Mouse (Mus musculus) limb, embryonic 15.5 days (tissue): ENCODE data around the gene Tmem106b. TPM values are rescaled to one million over a fixed set of nuclear protein-coding genes. Genes with fewer than 3 reads are reported as not detected.

ENCODE experiments used
- ATAC-seq: fragments of 200-750 bp; cut with Nextera tagmentation; 2 replicates; pipeline ENCODE4 v1.8.0; 2017; ENCODE audit warnings: low read depth, moderate TSS enrichment; ENCODE audit not compliant: insufficient number of reproducible peaks, low FRiP score, low TSS enrichment
- H3K27ac ChIP-seq: fragments of 300-500 bp; sonication (generic); 2 replicates; pipeline ENCODE4 v1.5.1; 2015; ENCODE audit warnings: moderate library complexity, mild to moderate bottlenecking, inconsistent platforms
- H3K27me3 ChIP-seq: fragments of 300-500 bp; sonication (generic); 2 replicates; pipeline ENCODE4 v1.6.1; 2015; ENCODE audit warnings: inconsistent platforms
- H3K36me3 ChIP-seq: fragments of 300-500 bp; sonication (generic); 2 replicates; pipeline ENCODE4 v1.6.1; 2015; ENCODE audit warnings: inconsistent platforms
- H3K4me1 ChIP-seq: fragments of 300-500 bp; sonication (generic); 2 replicates; pipeline ENCODE4 v1.6.1; 2015; ENCODE audit warnings: inconsistent platforms
- H3K4me2 ChIP-seq: fragments of 300-500 bp; sonication (generic); 2 replicates; pipeline ENCODE4 v1.6.1; 2015; ENCODE audit warnings: mild to moderate bottlenecking, inconsistent platforms
- H3K4me3 ChIP-seq: fragments of 300-500 bp; sonication (generic); 2 replicates; pipeline ENCODE4 v1.5.1; 2015; ENCODE audit warnings: mild to moderate bottlenecking, inconsistent platforms
- H3K9ac ChIP-seq: fragments of 300-500 bp; sonication (generic); 2 replicates; pipeline ENCODE4 v1.6.1; 2015; ENCODE audit warnings: inconsistent platforms
- H3K9me3 ChIP-seq: fragments of 300-500 bp; sonication (generic); 2 replicates; pipeline ENCODE4 v1.6.1; 2016; ENCODE audit warnings: inconsistent platforms
- WGBS: fragments of 180-500 bp; shearing (Covaris S2); methylation state at CpG from one replicate; pipeline ENCODE4 v1.1.7; 2015; 5-methylcytosine and 5-hydroxymethylcytosine counted together
- polyA plus RNA-seq: library from polyadenylated mRNA; unstranded; fragments of >200 nt; fragmentation: Nextera tagmentation; extraction: Ambion mirVana; gene quantifications from 2 replicates; pipeline ENCODE4 v1.2.1, GENCODE M21; 2015

The Tmem106b gene
- polyA plus RNA-seq, 1 experiment from 2014 or later, result 36.2 TPM

- peaks cover 42% of the 10 kb centered on the region for H3K36me3 ChIP-seq
Observed at GRCm38 (mm10) chr6:13073876-13074275, 4.3 kb downstream of the Tmem106b start.

GRCm38 (mm10) chr6:13082881-13083280, 13.3 kb downstream of the Tmem106b start:
- H3K4me3 ChIP-seq, result no peak overlapping the region
- peaks cover 54% of the 10 kb centered on the region for H3K36me3 ChIP-seq
- ATAC-seq, result no peak
- 86% methylated on average over 9 of the region's 9 CpGs for WGBS
- no peaks in the 10 kb centered on the region for H3K9me3 ChIP-seq
- no peak overlapping the region for H3K9ac ChIP-seq
- H3K27me3 ChIP-seq, result no peaks in the 10 kb centered on the region
- H3K4me2 ChIP-seq, result no peak overlapping the region
- H3K27ac ChIP-seq, result no peak overlapping the region
- H3K4me1 ChIP-seq, result no peaks in the 10 kb centered on the region

More at GRCm38 (mm10) chr6:13073876-13074275, 4.3 kb downstream of the Tmem106b start:
- Histone ChIP-seq H3K27me3 (no peaks in the 10 kb centered on the region), H3K9ac (no peak overlapping the region), H3K4me3 (no peak overlapping the region), H3K4me2 (no peak overlapping the region), H3K9me3 (no peaks in the 10 kb centered on the region), H3K4me1 (peaks cover 8% of the 10 kb centered on the region), H3K27ac (no peak overlapping the region)
- no peak for ATAC-seq
- 74% methylated on average over 2 of the region's 2 CpGs for WGBS

GRCm38 (mm10) chr6:13096656-13097435, 27.3 kb downstream of the Tmem106b start:
- WGBS, result 74% methylated on average over 2 of the region's 2 CpGs
- no peak for ATAC-seq
- Histone ChIP-seq H3K27ac (no peak overlapping the region), H3K4me2 (no peak overlapping the region), H3K4me3 (no peak overlapping the region), H3K9me3 (no peaks in the 10 kb centered on the region), H3K4me1 (no peaks in the 10 kb centered on the region), H3K36me3 (no peaks in the 10 kb centered on the region), H3K9ac (no peak overlapping the region), H3K27me3 (no peaks in the 10 kb centered on the region)

GRCm38 (mm10) chr6:13100137-13100536, 30.6 kb downstream of the Tmem106b start:
- Histone ChIP-seq H3K4me2 (no peak overlapping the region), H3K9ac (no peak overlapping the region), H3K27me3 (no peaks in the 10 kb centered on the region), H3K27ac (no peak overlapping the region), H3K4me1 (no peaks in the 10 kb centered on the region), H3K9me3 (no peaks in the 10 kb centered on the region), H3K4me3 (no peak overlapping the region), H3K36me3 (no peaks in the 10 kb centered on the region)
- WGBS, result 80% methylated on average over 2 of the region's 2 CpGs
- no peak for ATAC-seq

- Histone ChIP-seq H3K4me1 (no peaks in the 10 kb centered on the region), H3K36me3 (no peaks in the 10 kb centered on the region), H3K4me2 (no peak overlapping the region), H3K9ac (no peak overlapping the region), H3K27me3 (no peaks in the 10 kb centered on the region), H3K4me3 (no peak overlapping the region), H3K9me3 (no peaks in the 10 kb centered on the region), H3K27ac (no peak overlapping the region)
- 60% methylated on average over 1 of the region's 1 CpGs for WGBS
- ATAC-seq, result no peak
Observed at GRCm38 (mm10) chr6:13108662-13109061, 39.1 kb downstream of the Tmem106b start.

- H3K27me3 ChIP-seq, result no peaks in the 10 kb centered on the region
- no peak overlapping the region for H3K9ac ChIP-seq
- ATAC-seq, result no peak
- no peak overlapping the region for H3K27ac ChIP-seq
- WGBS, result 70% methylated on average over 1 of the region's 1 CpGs
- no peak overlapping the region for H3K4me2 ChIP-seq
- H3K4me3 ChIP-seq, result no peak overlapping the region
- no peaks in the 10 kb centered on the region for H3K9me3 ChIP-seq
- H3K4me1 ChIP-seq, result no peaks in the 10 kb centered on the region
- H3K36me3 ChIP-seq, result no peaks in the 10 kb centered on the region
Observed at GRCm38 (mm10) chr6:13137255-13137654, 67.7 kb downstream of the Tmem106b start.

Other genes starting within 250 kb of the Tmem106b start
- 0.10 TPM in 1 of 2 replicates, not detected in the other for gene Vwde, start 155.2 kb downstream of the Tmem106b start, polyA plus RNA-seq